Mouse (Mus musculus) testis, postnatal 10 days (tissue): Measurements from ENCODE around the gene Gm20388.

ENCODE experiments used
- DNase-seq: peaks from one replicate; pipeline ENCODE4 v3.0.0; 2021; ENCODE audit warnings: low spot score

Gm20388 gene

DNA sequence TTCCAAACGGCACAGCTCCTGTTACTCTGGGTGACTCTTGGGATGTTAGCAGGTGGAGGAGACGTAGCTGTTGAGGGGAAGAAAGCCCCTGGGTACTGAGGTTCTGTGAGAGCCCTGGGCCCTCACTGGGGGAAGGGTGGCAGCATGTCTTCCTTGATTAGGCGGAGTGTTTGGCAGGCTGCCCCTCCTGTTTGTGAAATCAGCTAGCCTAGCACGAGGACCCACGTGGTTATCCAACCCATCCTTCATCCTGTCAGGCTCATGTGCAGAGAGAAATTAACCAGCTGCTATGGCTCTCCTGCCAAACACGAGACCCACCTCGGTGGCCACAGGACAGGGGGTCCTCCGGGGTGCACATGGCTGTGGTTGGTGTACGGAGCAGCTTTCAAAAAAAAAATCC, 2195.6 kb downstream of the Gm20388 start:
- DNase-seq, result no peak

DNA sequence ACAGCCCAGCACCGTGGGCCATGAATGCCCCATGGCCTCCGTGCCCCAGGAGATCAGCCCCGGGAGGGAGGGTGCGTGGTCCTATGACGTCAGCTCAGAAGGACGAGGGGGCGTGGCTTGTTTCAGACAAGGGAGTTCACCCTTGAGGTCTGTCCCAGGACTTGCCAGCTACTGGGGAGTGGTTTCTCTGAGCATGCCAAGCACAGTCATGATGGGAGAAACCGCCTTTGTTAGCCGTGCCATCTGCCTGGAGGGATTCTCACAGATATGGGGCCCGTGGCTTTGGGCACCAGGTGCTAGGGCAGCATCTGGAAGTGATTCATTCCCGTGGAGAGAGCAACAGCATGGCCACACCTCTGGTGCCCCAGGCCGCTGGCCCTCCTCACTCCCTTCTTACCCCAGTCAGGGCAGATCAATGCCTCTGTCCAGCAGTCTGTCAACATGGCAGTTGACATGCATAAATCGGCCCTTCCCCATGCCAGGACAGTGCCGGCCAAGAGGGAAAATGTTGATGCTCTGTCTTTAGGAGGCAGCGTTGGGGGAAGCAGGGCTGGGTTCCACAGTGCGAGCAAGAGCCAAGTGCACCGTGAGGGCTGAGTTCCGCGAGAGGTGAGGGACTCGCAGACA, 2199.7 kb downstream of the Gm20388 start:
- peak; percentile 70 for DNase-seq

DNA sequence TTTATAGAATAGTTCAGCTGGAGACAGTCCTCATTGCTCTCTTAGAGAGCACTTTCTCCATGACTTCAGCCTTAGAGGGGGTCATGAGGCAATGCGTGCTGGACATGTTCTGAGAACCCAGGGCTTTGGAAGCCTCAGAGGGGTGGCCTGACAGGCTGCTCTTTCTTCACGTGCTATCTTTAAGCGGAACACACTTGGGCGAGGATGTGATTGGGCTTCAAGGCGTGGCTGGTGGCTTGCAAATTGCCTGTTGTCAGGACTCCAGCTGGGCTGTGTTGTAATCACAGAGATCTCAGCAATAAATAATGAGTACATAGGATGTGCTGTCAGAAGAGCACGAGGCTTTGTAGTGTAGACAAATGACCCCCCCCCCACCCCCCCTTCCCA, 2200.2 kb downstream of the Gm20388 start:
- no peak for DNase-seq

DNA sequence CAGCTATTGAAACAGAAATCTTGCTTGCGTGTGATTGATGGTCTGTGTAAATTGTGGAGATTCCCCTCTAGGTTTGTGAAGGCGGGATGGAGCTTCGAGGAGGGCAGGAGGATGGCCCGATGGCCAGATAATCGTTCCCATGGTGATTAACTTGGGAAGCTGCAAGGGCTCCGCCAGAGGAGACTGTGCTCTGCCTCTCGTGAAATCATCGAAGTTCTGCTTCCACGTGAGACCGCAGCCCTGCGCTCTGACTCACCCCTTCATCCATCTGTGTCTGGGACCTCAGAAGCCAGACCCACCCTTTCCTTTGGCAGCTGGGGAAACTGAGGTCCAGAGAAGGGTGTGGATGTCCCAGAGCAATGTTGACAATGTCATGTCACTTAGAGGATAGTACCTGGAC, 2201.1 kb downstream of the Gm20388 start:
- DNase-seq, result no peak

DNA sequence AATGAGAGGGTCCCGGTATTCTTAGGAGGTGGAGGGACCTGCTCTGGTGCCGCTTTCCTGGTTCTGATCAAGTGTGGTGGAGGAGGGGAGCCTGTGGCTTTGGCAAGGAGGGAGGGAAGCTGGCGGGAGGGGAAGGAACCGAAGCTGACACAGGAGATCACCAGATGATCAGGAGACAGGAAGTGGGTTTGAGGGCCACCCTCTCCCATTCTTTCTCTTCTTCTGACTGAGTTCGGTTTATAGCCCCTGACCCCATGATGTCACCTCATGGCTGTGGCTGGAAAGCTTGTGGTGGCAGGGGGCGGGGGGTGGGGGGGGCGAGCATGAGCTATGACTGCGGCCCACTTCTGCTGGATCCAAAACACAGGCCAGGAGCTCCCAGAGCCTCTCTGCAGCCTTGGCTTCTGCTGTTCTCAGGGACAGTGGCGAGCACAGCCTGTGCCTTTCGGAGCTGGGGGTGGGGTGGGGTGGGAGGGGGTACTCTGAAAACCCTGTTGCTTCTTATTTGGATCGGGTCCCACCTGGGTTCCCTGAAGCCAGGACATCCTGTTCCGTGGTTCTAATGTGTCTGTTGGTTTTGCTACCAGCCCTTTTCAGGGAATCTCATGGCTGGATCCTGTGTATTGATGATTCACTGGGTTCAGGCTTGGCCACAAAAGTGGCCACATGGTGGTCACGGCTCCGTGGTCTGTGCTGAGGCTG, 2201.8 kb downstream of the Gm20388 start:
- DNase-seq, result no peak

DNA sequence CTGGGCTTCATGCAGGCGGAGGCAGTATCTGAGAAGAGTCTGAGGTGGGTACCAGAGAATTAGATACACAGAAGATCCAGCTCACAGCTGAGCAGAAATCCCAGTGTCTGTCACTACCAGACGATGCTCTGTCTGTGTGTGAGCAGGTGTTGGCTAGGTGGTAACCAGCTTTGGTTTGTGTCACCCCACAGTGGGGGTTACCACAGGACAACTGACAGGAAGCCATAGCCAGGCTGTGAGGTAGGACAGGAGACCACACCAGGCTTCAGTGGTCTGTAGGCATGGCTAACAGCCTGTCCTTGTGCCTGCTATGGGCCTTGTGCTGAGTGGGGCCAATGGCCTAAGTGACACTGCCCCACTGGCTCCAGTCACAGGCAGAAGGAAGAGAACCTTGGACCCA, 2204.2 kb downstream of the Gm20388 start:
- no peak for DNase-seq

DNA sequence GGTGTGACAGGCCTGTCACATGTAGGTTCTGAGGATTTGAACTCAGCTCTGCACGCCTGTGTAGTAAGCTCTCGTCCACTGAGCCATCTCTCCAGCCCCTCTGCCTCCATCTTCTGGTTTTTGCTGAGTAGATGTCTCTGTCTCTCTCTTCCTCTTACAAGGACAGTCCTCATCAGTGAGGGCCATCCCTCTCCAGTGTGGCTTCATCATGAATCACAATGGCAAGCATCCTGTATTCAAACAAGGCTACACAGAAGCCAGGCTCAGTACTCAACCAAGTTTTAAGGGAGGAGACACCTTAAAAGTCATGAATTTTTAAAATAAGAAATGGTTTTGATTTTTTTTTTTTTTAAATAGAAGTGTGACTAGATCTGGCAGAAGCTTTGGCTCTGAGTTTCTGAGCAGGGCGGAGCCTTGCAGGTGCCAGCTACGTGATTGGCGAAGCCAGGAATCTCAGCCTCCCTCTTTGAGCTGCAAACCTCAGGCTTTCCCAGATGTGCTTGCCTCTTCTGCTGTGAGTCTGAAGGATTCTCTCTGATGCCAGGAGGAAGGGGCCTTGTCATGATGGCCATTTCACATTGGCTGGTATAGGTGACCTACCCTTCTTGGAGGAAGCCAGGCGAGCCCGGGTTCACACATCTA, 2206.2 kb downstream of the Gm20388 start:
- DNase-seq, result no peak

DNA sequence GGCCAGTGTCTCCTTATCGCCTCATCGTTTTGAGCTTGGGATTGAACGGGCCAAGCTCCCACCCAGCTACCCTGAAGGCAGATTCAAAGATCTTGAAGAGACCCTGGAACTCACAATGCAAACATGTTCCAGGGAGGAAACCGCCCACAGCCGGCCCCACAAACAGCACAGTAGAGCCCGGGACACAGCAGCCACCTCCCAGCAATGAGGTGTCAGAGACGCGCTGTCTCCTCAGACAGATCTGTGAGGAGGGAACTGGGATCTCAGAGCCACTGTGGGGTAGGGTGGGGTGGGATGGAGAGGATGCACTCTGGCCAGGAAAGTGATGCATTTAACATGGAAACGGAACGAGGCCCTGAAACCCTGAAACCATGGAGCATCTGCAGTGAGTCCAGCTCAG, 2207.5 kb downstream of the Gm20388 start:
- DNase-seq, result no peak

DNA sequence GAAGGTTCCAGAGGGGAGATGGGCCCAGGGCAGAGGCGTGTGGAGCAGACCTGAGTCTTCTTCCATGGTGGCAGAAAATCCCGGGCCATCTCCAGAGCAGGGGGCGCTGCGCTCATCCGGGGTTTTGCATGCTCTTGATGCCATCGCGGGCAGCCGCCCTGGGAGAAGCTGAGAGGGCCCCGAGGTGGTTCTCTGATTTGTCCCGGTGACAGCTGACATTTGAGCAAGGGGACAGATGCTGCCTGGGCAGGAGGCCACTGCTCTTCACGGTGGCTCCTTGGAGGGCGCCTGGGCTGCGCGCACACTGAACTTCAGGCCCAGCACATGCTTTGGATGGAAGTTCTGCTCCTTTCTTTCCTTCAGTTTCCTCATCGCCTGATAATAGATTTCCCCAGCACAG, 2207.9 kb downstream of the Gm20388 start:
- DNase-seq, result no peak

DNA sequence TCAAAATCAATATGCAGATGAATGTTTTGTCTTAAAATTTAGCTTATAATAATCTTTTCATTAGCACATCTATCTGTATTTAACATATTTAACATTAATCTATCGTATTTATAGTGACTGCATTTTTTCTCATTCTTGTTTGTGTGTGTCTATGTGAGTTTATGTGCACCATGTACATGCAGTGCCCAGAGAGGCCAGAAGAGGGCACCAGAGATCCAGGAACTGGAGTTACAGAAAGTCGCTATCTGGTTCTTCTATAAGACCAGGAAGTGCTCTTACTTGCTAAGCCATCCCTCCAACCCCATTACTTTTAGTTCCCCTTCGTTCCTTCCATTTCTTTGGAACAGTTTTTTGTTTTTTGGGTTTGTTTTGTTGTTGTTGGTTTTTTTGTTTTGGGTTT, 2213.7 kb downstream of the Gm20388 start:
- no peak for DNase-seq

DNA sequence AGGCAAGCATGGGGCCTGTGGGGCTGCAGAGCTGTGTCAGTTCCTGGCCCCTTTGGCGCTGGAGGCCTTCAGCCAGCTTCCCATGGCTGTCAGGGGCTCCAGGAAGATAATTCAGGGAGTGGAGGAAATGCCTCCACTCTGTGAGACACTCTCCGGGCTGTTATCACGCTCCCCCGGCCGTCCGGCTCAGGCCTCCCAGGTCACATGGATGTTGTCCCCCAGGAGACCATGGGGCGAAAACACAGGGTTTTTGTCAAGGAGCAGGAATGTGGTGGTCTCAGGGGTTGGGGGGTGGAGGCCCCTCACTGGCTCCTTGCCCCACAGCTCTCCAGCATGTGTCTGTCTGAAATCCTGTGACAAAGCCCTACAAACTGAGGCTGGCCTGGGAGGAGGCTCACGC, 2216.0 kb downstream of the Gm20388 start:
- no peak for DNase-seq

DNA sequence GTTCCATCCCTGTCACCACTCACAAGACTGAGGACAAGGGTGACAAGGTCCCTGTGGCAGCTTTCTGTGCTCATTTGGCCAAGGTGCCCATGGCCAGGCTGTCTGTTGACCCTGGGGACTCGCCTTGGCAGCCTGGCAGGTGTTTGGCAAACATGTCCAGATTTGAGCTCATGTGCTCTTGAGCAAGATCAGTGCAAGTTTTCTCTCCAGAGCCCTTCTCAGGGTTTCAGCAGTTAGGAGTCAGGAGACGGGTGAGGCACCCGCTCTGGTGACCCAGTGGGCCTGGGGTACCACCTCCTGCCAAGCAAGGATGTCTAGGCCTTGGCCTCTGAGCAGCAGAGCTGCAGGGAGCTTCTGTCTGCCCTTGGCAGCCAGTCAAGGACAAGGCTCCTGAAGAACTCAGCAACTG, 2223.5 kb downstream of the Gm20388 start:
- peak; percentile 66 for DNase-seq

DNA sequence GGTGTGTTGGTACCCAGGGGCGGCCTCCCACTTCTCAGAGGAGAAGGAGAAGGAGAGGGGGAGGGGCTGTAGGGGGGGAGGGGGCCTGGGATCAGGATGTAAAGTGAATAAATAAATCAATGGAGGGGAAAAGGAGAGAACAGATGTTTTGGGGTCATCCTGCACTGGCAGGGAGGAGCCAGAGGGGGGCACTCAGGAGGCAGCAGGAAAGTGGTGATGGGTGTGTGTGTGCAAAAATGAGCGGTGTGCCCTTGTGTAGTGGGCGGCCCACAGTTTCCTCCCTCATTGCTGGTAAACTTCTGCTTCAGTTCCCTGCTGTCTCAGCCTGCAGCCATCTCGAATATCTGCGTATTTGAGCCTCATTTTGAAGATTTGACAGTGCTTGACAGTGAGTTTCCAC, 2224.9 kb downstream of the Gm20388 start:
- no peak for DNase-seq

DNA sequence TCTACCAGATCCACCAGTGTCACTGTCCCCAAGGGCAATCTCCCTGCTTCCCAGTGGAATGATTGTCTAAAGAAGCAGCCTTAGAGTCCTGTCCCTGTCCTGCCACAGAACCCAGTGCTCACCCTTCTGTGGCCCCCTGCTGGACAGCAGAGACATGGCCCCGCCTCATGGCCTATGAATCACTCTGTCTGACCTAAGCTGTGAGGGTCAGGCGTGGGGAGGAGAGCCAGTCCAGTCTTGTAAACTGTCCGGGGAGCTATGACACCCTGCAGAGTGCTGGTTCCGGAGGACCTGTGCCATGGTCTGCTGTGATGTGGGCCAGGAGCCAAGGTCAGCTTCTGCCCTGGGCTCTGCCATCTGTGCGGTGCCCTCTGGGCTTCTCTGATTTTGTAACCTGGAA, 2229.1 kb downstream of the Gm20388 start:
- peak; percentile 89 for DNase-seq

DNA sequence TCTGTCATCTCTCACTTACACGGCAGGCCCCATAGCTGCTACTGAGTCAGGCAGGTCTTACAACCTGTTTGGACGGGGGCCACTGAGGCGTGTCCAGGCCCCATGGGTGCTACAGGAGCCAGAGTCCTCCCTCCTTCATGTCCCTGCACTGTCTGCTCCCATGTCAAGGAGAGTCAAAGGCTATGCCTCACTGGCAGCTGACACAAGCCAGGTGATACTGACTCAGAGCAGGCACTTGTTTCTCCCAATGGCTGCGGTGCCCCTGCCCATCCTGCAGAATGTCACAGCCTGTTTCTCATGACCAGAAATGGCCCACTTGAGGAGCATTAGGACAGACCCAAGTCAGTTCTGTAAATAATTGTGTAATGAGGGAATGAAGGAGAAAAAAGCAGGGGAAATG, 2229.8 kb downstream of the Gm20388 start:
- no peak for DNase-seq

DNA sequence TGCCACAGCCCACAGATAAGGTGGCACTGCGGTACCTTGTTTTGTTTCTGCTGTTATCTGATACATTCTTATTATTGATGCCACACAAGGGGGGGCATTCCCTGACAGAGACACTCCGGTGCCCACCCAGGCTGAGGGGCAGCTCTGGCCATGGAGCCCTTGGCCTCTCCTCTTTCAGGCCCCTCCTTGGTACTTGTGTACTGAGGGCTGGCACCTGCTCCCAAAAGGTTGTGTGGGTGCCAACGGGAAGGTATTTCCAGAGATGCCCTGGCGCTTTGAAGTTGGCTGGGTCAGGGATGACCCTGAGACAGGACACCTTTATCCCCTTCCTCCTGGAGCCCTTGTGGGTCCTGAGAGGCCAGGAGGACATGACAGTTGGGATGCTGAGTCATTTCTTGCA, 2231.8 kb downstream of the Gm20388 start:
- DNase-seq, result no peak

DNA sequence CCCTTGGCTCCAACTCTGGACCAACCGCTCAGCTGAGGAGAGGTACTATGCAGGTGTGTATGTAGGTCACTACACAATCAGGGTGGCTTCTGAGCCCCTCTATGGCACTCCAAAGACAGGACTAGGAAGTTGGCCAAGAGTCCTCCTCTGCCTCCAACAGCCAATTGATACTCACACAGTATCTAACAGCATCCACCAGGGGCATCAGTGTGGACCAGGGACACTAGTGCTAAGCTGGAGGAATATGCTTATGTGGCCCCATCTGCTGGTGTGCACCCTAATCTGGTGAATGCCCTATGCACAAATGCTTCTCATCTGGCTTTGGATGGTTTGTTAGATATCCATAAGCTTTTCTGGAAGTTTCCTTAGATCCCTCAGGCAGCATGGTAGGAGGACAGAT, 2232.6 kb downstream of the Gm20388 start:
- DNase-seq, result no peak

DNA sequence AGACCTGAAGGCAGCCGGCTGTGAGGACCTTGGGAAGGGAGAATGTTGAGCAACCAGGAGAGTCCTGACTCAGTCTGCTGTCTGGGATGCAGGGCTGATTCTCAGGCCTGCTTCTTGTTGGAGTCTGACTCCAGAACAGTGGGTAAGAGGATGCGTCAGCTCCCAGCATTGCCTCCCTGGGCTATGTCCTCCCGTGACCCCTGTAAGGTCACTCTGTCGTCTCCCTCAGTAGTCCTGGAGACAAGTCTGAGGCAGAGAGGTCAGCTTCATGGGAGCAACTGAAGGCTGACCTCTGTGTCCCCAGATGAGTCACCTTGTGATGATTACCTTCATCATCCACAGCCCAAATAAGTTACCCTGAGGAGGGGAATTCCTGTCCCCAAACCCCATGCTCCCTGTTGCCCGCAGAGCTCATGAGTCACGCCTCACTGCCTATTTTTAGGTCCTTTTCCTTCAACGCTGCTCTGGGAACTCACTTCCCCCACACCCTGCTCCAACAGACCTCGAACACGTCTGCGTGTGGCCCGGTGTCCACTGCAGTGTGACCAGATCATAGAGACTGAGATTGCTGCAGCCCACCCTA, 2234.2 kb downstream of the Gm20388 start:
- DNase-seq, result no peak

DNA sequence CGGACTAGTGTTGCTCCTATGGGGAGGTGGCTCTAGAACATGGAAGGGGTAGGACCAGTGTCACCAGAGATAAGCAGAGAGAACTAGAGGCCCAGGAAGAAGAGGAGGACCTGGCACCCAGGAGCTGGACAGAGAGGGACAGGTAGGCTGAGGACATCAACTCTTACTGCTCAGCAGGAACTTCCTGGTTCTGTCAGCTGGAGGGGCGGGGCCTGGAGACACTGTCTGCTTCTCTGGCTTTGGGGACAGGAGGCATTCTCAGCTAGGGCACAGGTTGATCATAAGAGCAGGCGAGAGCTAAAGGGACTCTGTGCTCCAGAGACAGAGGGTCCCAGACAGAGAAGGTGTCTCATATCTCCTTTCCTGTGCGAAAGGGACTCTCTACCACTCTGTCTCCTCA, 2238.4 kb downstream of the Gm20388 start:
- DNase-seq, result no peak

DNA sequence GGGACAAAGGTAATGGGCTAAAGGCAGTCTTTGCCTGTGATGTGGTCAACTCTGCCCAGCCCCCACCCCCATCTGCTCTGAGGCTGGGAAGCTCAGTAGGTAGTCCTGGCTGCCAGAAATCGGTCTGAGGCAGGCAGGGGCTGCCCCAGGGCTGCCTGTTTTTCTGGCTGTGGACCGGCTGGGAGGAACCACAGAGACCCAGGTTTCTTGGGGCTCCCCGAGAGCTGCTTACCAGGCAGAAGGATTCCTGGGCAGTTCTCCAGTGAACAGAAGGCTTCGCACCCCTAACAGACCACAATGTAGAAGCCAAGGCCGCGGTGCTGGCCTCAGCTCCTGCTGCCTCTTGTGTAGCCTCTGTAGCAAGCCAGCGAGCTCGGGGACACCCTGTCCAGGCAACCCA, 2239.0 kb downstream of the Gm20388 start:
- DNase-seq, result no peak

DNA sequence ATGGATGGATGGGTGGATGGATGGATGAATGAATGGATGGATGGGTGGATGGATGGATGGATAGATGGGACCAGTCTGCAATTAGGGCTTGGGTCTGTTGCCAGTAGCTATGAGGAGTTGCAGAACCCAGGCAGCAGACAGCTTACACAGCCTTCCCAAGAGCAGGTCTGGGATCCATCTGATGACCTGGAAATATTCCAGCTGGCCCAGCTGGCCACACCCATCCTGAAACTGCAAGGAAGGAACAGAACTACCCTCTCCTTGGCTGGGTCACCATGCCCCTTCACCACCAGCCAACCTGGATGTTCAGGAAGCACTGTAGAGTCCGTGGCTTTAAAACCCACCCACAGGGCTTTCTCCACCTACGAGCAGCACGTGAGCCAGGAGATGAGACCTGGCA, 2240.9 kb downstream of the Gm20388 start:
- no peak for DNase-seq

DNA sequence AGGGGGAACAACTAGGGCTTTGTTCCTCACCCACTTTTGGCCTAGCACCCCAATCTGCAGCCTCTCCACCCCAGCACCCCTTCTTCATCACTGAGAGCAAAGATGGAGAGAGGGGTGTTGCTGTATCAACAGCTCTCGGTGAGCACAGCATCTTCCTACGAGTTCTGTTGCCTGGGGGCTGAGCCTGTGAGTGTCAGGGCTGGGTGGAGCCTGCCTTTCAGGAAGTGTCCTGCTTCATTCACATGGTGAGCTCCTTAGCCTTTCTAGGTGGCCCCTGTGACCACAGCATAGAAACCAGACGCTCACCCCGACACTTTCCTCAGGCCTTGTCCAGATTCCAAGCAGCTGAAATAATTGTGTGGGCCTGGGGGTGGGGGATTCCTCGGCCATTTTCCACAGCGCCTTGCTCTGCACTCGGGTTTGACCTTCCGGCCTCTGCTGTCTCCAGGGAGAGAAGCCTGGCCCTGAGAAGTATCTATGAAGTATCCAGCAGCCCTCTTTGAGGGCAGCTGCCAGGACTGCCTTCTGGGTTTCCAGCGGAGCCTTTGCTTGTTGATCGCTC, 2244.5 kb downstream of the Gm20388 start:
- no peak for DNase-seq

DNA sequence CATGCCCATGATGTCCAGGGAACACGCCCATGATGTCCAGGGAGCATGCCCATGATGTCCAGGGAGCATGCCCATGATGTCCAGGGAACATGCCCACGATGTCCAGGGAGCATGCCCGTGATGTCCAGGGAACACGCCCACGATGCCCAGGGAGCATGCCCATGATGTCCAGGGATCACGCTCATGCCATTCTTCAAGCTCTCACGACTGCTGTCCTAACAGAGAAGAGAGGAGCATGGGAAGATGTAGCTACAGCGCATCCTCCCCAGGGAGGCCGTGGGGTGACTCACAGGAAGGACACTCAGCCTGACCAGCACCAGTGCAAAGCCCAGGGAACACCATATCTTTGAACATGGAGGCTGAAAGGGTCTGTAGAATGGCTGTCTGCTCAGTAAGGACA, 2245.3 kb downstream of the Gm20388 start:
- no peak for DNase-seq
